Mouse (Mus musculus) CH12.LX (cell line): ENCODE results near the gene Elane. TPM values are rescaled to one million over a fixed set of nuclear protein-coding genes. Genes with fewer than 3 reads are reported as not detected.

Source experiments
- DNase-seq: peaks from one replicate; pipeline ENCODE4 v3.0.0-alpha.2; 2013; ENCODE audit errors: extremely low read depth
- H3K27ac ChIP-seq: 2 replicates; pipeline ENCODE4 v1.5.1; 2012; ENCODE audit warnings: low read depth, mild to moderate bottlenecking, control low read depth, moderate library complexity; ENCODE audit not compliant: insufficient read depth
- H3K27me3 ChIP-seq: replicated peaks from 2 replicates; pipeline ENCODE3; 2012; ENCODE audit warnings: inconsistent platforms
- H3K36me3 ChIP-seq, 2 experiments: replicated peaks in 1 of 2; 2 replicates each; pipeline versions ENCODE3 to v1.6.1; 2012; ENCODE audit warnings: inconsistent platforms in 1 of 2, low read length in 1 of 2, mild to moderate bottlenecking in 1 of 2, mixed read lengths in 1 of 2, moderate library complexity in 1 of 2; ENCODE audit not compliant: control insufficient read depth in 1 of 2, insufficient read depth in 1 of 2
- H3K4me1 ChIP-seq, 2 experiments: 2 replicates each; pipeline ENCODE4 v1.6.1; 2012; ENCODE audit warnings: inconsistent platforms in 1 of 2, moderate library complexity in 1 of 2; ENCODE audit not compliant: insufficient read depth in 2 of 2, control insufficient read depth in 1 of 2
- H3K4me2 ChIP-seq: 2 replicates; pipeline ENCODE4 v1.6.1; 2012; ENCODE audit warnings: low read depth, mild to moderate bottlenecking, control low read depth; ENCODE audit not compliant: poor library complexity, insufficient read depth, severe bottlenecking
- H3K4me3 ChIP-seq, 3 experiments: fragments of 150-350 bp in 1 of 3; sonication (generic) in 1 of 3; replicated peaks in 1 of 3; 2 replicates each; pipeline versions ENCODE3 to v1.5.1; 2011 to 2012; ENCODE audit warnings: low read depth in 2 of 3, low read length in 2 of 3, mild to moderate bottlenecking in 2 of 3, moderate library complexity in 2 of 3, control low read depth in 1 of 3, improper control_type of control experiment in 1 of 3, inconsistent platforms in 1 of 3, mixed read lengths in 1 of 3; ENCODE audit not compliant: poor library complexity in 1 of 3
- H3K79me2 ChIP-seq: replicated peaks from 2 replicates; pipeline ENCODE4 v1.6.1; 2012; ENCODE audit warnings: mild to moderate bottlenecking, moderate library complexity; ENCODE audit not compliant: control insufficient read depth, poor library complexity, insufficient read depth, severe bottlenecking; ENCODE audit errors: extremely low read depth
- H3K9ac ChIP-seq: 2 replicates; pipeline ENCODE4 v1.6.1; 2012; ENCODE audit warnings: low read depth, mild to moderate bottlenecking, control low read depth, moderate library complexity; ENCODE audit not compliant: insufficient read depth
- H3K9me3 ChIP-seq: replicated peaks from 2 replicates; pipeline ENCODE3; 2012; ENCODE audit warnings: low read length, inconsistent platforms, mixed read lengths
- CHD1 ChIP-seq: IDR thresholded peaks from 2 replicates; pipeline ENCODE4 v1.6.1; 2012; ENCODE audit warnings: low read depth, low read length, improper control_type of control experiment, inconsistent platforms
- CHD2 ChIP-seq: IDR thresholded peaks from 2 replicates; pipeline ENCODE4 v1.6.1; 2011; ENCODE audit warnings: low read length, improper control_type of control experiment
- EP300 ChIP-seq: IDR thresholded peaks from 2 replicates; pipeline ENCODE4 v1.6.1; 2011; ENCODE audit warnings: low read length, improper control_type of control experiment
- ETS1 ChIP-seq: conservative IDR thresholded peaks from 2 replicates; pipeline ENCODE4 v1.6.1; 2012; ENCODE audit warnings: low read depth, mild to moderate bottlenecking, inconsistent platforms, low read length, improper control_type of control experiment, moderate library complexity
- GABPA ChIP-seq: IDR thresholded peaks from 2 replicates; pipeline ENCODE4 v1.6.1; 2012; ENCODE audit warnings: low read depth, low read length, improper control_type of control experiment, inconsistent platforms; ENCODE audit not compliant: insufficient replicate concordance
- HCFC1 ChIP-seq: IDR thresholded peaks from 2 replicates; pipeline ENCODE4 v1.6.1; 2012; ENCODE audit warnings: low read depth, mild to moderate bottlenecking, inconsistent platforms, low read length, improper control_type of control experiment
- IRF4 ChIP-seq: IDR thresholded peaks from 2 replicates; pipeline ENCODE4 v1.6.1; 2014; ENCODE audit warnings: low read depth, mild to moderate bottlenecking, inconsistent platforms, low read length, improper control_type of control experiment
- JUN ChIP-seq: IDR thresholded peaks from 2 replicates; pipeline ENCODE4 v1.6.1; 2011; ENCODE audit warnings: low read depth, mild to moderate bottlenecking, low read length, improper control_type of control experiment, moderate library complexity; ENCODE audit not compliant: insufficient read depth
- JUND ChIP-seq: conservative IDR thresholded peaks from 2 replicates; pipeline ENCODE4 v1.6.1; 2011; ENCODE audit warnings: low read depth, low read length, improper control_type of control experiment
- KAT2A ChIP-seq: IDR thresholded peaks from 2 replicates; pipeline ENCODE4 v1.6.1; 2012; ENCODE audit warnings: low read length, improper control_type of control experiment, inconsistent platforms; ENCODE audit not compliant: insufficient replicate concordance
- MAFK ChIP-seq: IDR thresholded peaks from 2 replicates; pipeline ENCODE4 v1.6.1; 2011; ENCODE audit warnings: low read length, improper control_type of control experiment; ENCODE audit not compliant: insufficient replicate concordance
- MAX ChIP-seq: IDR thresholded peaks from 2 replicates; pipeline ENCODE4 v1.6.1; 2011; ENCODE audit warnings: low read length, improper control_type of control experiment
- MAZ ChIP-seq: IDR thresholded peaks from 2 replicates; pipeline ENCODE4 v1.6.1; 2012; ENCODE audit warnings: low read depth, mild to moderate bottlenecking, inconsistent platforms, low read length, improper control_type of control experiment, moderate library complexity
- MEF2A ChIP-seq: IDR thresholded peaks from 2 replicates; pipeline ENCODE4 v1.6.1; 2014; ENCODE audit warnings: low read depth, mild to moderate bottlenecking, inconsistent platforms, low read length, improper control_type of control experiment, borderline replicate concordance
- MXI1 ChIP-seq: IDR thresholded peaks from 2 replicates; pipeline ENCODE4 v1.6.1; 2011; ENCODE audit warnings: mild to moderate bottlenecking, low read depth, low read length, improper control_type of control experiment
- MYC ChIP-seq: IDR thresholded peaks from 2 replicates; pipeline ENCODE4 v1.6.1; 2011; ENCODE audit warnings: low read depth, mild to moderate bottlenecking, improper control_type of control experiment, low read length
- NELFE ChIP-seq: IDR thresholded peaks from 2 replicates; pipeline ENCODE4 v1.6.1; 2011; ENCODE audit warnings: low read depth, low read length, improper control_type of control experiment
- NRF1 ChIP-seq: IDR thresholded peaks from 2 replicates; pipeline ENCODE4 v1.6.1; 2014; ENCODE audit warnings: low read depth, mild to moderate bottlenecking, inconsistent platforms, low read length, improper control_type of control experiment, moderate library complexity
- PAX5 ChIP-seq: IDR thresholded peaks from 2 replicates; pipeline ENCODE4 v1.6.1; 2012; ENCODE audit warnings: low read length, inconsistent platforms, mixed read lengths
- POLR2AphosphoS2 ChIP-seq: IDR thresholded peaks from 2 replicates; pipeline ENCODE4 v1.6.1; 2011; ENCODE audit warnings: low read depth, low read length, improper control_type of control experiment
- RAD21 ChIP-seq: IDR thresholded peaks from 2 replicates; pipeline ENCODE4 v1.6.1; 2011; ENCODE audit warnings: low read depth, mild to moderate bottlenecking, low read length, improper control_type of control experiment, moderate library complexity
- SIN3A ChIP-seq: IDR thresholded peaks from 2 replicates; pipeline ENCODE4 v1.6.1; 2012; ENCODE audit warnings: low read length, improper control_type of control experiment, inconsistent platforms
- SMC3 ChIP-seq: IDR thresholded peaks from 2 replicates; pipeline ENCODE4 v1.6.1; 2011; ENCODE audit warnings: low read depth, low read length, improper control_type of control experiment
- TBP ChIP-seq: conservative IDR thresholded peaks from 2 replicates; pipeline ENCODE4 v1.6.1; 2011; ENCODE audit warnings: low read depth, low read length, improper control_type of control experiment
- TCF12 ChIP-seq: IDR thresholded peaks from 2 replicates; pipeline ENCODE4 v1.6.1; 2014; ENCODE audit warnings: low read depth, mild to moderate bottlenecking, inconsistent platforms, low read length, improper control_type of control experiment
- USF1 ChIP-seq: IDR thresholded peaks from 2 replicates; pipeline ENCODE4 v1.6.1; 2014; ENCODE audit warnings: low read depth, mild to moderate bottlenecking, inconsistent platforms, low read length, improper control_type of control experiment
- USF2 ChIP-seq: conservative IDR thresholded peaks from 2 replicates; pipeline ENCODE4 v1.6.1; 2011; ENCODE audit warnings: low read depth, low read length, improper control_type of control experiment
- ZKSCAN1 ChIP-seq: IDR thresholded peaks from 2 replicates; pipeline ENCODE4 v1.6.1; 2012; ENCODE audit warnings: low read depth, inconsistent platforms, low read length, improper control_type of control experiment, borderline replicate concordance
- ZMIZ1 ChIP-seq: IDR thresholded peaks from 2 replicates; pipeline ENCODE4 v1.6.1; 2012; ENCODE audit warnings: low read depth, mild to moderate bottlenecking, inconsistent platforms, low read length, improper control_type of control experiment
- ZNF384 ChIP-seq: IDR thresholded peaks from 2 replicates; pipeline ENCODE4 v1.6.1; 2012; ENCODE audit warnings: low read depth, low read length, improper control_type of control experiment, inconsistent platforms
- dilution Hi-C: fragments of 300-500 bp; cut with MboI; formaldehyde crosslinking; loops from 2 replicates; pipeline ENCODE4 v1.14.3; 2020; ENCODE audit warnings: low sequenced_read_pairs; ENCODE audit not compliant: extremely low pct_unique_long_range_greater_than_20kb, extremely low pct_ligation_motif_present
- in situ Hi-C: fragments of 300-500 bp; cut with MboI; formaldehyde crosslinking; loops from 3 replicates; pipeline ENCODE4 v1.14.3; 2019; ENCODE audit warnings: low sequenced_read_pairs, low pct_ligation_motif_present, low pct_unique_long_range_greater_than_20kb, mixed read lengths
- polyA plus RNA-seq: library from polyadenylated mRNA; unstranded; fragments of >175 nt; gene quantifications from 2 replicates; pipeline ENCODE4 v1.2.1, GENCODE M21; 2012; ENCODE audit warnings: low read depth; ENCODE audit not compliant: insufficient read length
- total RNA-seq, 2 experiments: library from RNA; depleted of rRNA; stranded (reverse); fragments of 300-350 nt in 1 of 2; fragments of >200 nt in 1 of 2; gene quantifications; 2 replicates each; pipeline ENCODE4 v1.2.3; 2012 to 2014

Elane gene
- total and polyA plus RNA-seq, 3 experiments, result not detected

- DNase-seq, result no peak
- Histone ChIP-seq H3K79me2 (no peaks in the 10 kb centered on the region), H3K27me3 (peaks cover 7% of the 10 kb centered on the region), H3K27ac (no peak overlapping the region), H3K9me3 (no peaks in the 10 kb centered on the region), H3K4me2 (no peak overlapping the region), H3K4me1 (no peaks in the 10 kb centered on the region), H3K9ac (no peak overlapping the region), H3K4me3 (no peak overlapping the region), H3K36me3 (no peaks in the 10 kb centered on the region)
- in situ Hi-C loops (no loop called here), dilution Hi-C loops (no loop called here)
- TF ChIP-seq RAD21 (no peak), SMC3 (no peak), POLR2AphosphoS2 (no peak), MEF2A (no peak), TCF12 (no peak), JUND (no peak), USF2 (no peak), TBP (no peak), ZKSCAN1 (no peak), HCFC1 (no peak), JUN (no peak), ZNF384 (no peak), CHD1 (no peak), KAT2A (no peak), MYC (no peak), GABPA (no peak), IRF4 (no peak), MAX (no peak), CHD2 (no peak), ETS1 (no peak)
Observed at GRCm38 (mm10) chr10:79843476-79843875, 42.6 kb upstream of the Elane start.

DNA sequence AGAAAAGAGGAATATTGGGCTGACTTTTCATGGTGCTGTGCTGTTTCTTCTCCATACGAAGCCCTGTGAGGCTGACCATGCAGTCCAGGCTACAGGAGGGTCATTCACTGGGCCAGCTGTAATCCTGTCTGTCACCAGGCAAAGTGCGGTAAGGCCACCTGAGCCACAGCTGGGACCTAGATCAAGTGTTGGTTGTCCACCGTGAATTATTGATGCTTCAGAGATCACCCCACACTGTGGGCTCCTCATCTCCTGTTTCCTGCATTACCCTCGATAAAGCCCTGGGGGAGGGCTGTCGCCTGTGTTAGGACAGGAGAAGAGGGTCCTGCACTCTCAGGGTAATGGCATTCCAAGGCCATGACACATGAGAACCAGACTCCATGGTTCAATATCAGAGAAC, 39.5 kb upstream of the Elane start:
- H3K4me2 ChIP-seq, result no peak overlapping the region
- H3K36me3 ChIP-seq, result peaks cover 0 to 4% of the 10 kb centered on the region in 2 experiments
- peaks cover 5 to 21% of the 10 kb centered on the region in 2 experiments for H3K4me1 ChIP-seq
- H3K4me3 ChIP-seq, result no peak overlapping the region
- H3K79me2 ChIP-seq, result no peaks in the 10 kb centered on the region
- H3K9me3 ChIP-seq, result no peaks in the 10 kb centered on the region
- no peaks in the 10 kb centered on the region for H3K27me3 ChIP-seq
- H3K27ac ChIP-seq, result no peak overlapping the region
- TF ChIP-seq MXI1 (no peak), ZMIZ1 (no peak), CHD1 (no peak), EP300 (no peak), NRF1 (no peak), MAZ (no peak), TCF12 (no peak), USF1 (no peak), RAD21 (no peak), MAFK (no peak), NELFE (no peak), POLR2AphosphoS2 (no peak), ETS1 (no peak), MAX (no peak), SIN3A (no peak), PAX5 (no peak), HCFC1 (no peak)
- DNase-seq, result no peak
- in situ Hi-C loops (no loop called here), dilution Hi-C loops (no loop called here)
- H3K9ac ChIP-seq, result no peak overlapping the region
